Mouse (Mus musculus) splenic B cell, adult 2 months (primary cell): ENCODE measurements around the gene Krtap16-1.

ENCODE experiments used
- DNase-seq: peaks from one replicate; pipeline ENCODE4 v3.0.0-alpha.2; 2011; ENCODE audit warnings: low read depth, low spot score
- H3K27me3 ChIP-seq: 2 replicates; pipeline ENCODE4 v1.6.1; 2012; ENCODE audit warnings: mild to moderate bottlenecking, low read length, moderate library complexity, mixed read lengths; ENCODE audit not compliant: control insufficient read depth, poor library complexity, insufficient read depth, severe bottlenecking
- H3K36me3 ChIP-seq: 2 replicates; pipeline ENCODE4 v1.6.1; 2012; ENCODE audit warnings: mild to moderate bottlenecking, low read length, moderate library complexity, mixed read lengths; ENCODE audit not compliant: control insufficient read depth, poor library complexity, insufficient read depth, severe bottlenecking

The Krtap16-1 gene

DNA sequence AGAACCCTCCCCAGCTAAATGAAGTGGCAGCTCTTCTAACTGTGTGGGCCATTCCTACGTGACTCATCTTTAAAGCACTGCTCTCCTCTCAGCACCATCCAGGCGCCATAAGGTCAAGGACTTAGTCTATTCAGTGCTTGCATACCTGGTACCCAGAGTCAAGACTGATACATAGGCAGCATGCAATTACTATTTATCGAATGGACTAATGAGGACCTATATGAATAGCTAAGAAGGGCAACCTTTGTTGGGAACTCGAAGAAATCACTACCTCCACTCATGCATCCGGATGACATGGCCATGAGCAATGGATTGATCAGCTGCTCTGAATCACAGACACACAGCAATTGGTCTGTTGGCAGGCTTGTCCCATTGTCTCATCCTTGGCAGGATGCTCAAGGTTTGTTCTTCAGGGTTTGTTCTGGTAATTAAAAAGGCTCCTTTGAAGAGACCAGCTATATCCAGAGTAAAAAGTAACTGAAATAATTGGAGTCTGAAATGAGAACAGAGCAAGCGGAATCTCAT is 3.5 kb upstream of the Krtap16-1 start:
- DNase-seq: no peak
- Histone ChIP-seq H3K27me3 (no peaks in the 10 kb centered on the region), H3K36me3 (no peaks in the 10 kb centered on the region)

DNA sequence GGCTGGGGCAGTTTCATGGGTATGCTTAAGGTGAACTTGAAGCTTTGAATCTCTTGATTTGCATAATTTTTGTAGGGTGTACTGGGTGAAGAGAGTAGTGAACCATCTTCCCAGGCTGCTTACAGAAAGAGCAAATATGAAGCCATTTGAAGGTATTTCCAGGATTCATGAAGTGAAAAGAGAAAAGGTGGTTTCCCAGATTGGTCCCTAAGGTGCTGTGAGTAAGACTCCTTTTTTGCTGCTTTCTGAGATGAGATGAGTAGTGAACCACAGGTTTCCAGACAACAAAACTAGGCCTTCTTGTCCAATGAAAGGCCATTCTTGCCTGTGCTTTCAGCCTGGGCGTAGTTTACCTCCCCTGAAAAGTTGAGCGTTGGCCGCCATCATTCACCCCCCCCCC is 2.1 kb upstream of the Krtap16-1 start:
- H3K27me3 ChIP-seq: no peaks in the 10 kb centered on the region
- no peak for DNase-seq
- no peaks in the 10 kb centered on the region for H3K36me3 ChIP-seq

DNA sequence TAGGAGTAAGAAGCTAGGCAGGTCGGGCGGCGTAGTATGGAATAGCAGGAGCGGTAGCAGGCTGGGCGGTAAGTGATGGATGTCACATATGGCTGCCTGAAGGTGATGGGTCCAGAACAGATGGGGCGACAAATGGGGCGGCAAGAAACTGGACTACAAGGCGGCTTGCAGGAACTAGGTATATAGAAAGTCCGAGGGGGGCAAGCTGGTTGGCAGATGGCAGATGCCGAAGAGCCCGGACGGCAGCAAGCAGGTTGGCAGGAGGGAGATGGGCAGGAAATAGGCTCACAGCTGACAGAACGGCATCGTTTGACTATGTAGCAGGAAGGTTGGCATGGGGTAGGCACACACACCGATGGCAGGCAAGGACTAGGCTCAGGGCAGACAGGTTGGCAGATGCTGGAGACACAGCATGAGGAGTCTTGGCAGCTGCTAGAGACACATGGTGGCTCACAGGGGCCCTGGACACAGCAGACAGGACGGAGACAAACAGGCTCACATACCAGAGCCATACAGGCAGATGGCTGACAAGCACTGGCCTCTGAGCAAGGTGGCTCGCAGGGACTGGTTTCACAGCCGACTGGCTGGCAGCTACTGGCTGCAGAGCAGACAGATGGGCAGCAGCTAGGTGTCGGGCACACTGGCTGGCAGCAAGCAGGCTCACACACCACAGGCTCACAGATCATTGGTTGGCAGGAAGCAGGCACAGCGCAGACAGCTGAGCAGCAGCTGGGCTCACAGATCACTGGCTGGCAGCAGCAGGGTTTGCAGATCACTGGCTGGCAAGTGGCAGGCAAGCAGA is 905 bp downstream of the Krtap16-1 start:
- H3K27me3 ChIP-seq: no peaks in the 10 kb centered on the region
- no peak for DNase-seq

DNA sequence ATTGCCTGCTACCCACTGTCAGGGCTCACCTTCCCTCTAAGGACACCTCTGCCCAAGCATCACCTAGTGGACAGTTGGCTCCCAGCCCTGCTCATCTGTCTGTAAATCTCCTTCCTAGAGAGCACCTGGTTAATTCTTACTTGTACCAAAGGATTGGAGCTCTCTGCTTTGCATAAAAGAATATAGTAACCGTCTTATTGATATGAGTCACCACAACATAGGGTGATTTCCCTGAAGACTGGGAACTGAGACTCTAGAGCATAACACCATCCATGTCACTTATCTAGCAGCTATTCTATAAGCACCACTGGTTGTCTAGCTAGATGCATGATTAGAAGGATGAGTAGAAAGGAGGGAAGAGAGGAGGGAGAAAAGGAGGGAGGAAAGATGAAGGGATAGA is 3.0 kb downstream of the Krtap16-1 start:
- Histone ChIP-seq H3K27me3 (no peaks in the 10 kb centered on the region), H3K36me3 (no peaks in the 10 kb centered on the region)
- DNase-seq: no peak

More for the DNA sequence above, 905 bp downstream of the Krtap16-1 start:
- no peaks in the 10 kb centered on the region for H3K36me3 ChIP-seq

DNA sequence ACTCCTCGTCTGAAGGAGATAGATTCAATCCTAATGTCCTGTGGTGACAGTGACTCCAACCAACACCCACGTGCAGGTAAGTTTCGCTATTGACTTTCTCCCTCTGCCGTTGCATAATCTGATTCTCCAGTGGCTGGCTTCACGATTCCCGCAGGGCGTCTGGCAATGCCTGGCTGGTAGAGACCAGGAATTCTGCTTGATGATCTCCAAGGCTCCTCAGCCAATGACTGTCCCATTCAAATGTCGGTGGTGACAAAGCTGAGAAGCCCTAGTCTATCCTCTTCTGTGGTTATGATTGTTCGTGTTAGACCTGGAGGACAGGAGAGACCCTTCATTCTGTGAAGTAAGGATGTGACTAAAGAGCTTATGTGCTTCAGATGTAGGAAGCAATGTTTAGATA is 3.7 kb downstream of the Krtap16-1 start:
- Histone ChIP-seq H3K36me3 (no peaks in the 10 kb centered on the region), H3K27me3 (no peaks in the 10 kb centered on the region)
- DNase-seq: no peak

DNA sequence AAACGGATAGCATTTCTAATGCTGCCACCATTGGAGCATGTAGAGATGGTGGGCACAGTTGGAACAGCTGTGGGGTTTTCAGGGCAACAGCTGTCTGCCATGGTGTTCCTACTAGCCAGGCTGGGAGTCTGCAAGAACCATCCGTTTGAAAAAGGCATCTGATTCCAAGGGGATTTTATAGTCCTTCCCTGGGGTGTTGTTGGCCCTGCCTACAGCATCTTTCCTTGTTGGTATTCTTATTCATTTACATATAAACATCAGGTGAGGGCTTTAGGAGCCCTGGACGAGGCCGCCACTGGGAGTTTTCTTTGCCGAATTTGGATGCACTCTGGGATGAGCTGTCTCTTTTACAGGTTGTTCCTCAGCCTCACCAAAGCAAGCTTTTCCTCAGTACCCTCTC is 7.4 kb downstream of the Krtap16-1 start, which contains the start of gene Krtap29-1:
Gene Krtap29-1, minus strand, starts transcription at position 101 of the 400 bp plus-strand sequence.
- Histone ChIP-seq H3K36me3 (no peaks in the 10 kb centered on the region), H3K27me3 (no peaks in the 10 kb centered on the region)
- DNase-seq: no peak

DNA sequence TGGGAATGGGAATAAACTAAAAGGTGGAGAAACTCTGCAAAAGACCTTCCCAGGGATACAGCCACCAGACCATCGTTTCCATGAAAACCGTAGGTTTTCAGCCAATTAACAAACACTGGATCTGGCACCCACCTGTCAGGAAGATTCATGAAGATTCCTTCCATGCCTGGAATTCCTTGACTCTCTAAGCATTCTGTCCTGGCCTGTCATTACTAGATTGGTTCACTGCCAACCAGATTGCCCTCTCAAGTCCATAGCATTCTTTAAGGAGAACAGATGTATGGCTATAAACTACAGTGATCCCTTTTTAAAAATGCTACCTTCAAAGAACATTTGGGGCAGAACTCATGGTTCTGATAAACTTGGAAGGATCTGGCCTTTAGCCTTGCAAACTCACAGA is 20.4 kb downstream of the Krtap16-1 start:
- no peak for DNase-seq
- Histone ChIP-seq H3K36me3 (no peaks in the 10 kb centered on the region), H3K27me3 (no peaks in the 10 kb centered on the region)

DNA sequence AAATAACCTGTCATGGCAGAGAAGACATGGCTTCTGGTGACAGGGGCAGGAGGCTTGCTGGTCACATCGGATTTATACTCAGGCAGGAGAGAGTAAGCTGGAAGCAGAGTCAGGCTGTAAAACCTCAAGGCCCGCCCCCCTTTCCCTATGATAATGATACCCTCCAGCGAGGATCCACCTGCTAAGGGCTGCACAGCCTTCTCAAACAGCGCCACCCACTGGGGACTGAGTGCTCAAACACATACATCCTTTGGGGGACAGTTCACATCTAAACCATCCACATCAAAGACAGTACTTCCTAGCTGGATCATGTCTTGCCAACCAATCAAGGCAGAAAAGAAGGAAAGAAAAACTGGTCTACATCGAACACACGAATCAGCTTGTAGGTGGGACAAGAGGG is 22.2 kb downstream of the Krtap16-1 start:
- no peak for DNase-seq
- Histone ChIP-seq H3K27me3 (no peaks in the 10 kb centered on the region), H3K36me3 (no peaks in the 10 kb centered on the region)

DNA sequence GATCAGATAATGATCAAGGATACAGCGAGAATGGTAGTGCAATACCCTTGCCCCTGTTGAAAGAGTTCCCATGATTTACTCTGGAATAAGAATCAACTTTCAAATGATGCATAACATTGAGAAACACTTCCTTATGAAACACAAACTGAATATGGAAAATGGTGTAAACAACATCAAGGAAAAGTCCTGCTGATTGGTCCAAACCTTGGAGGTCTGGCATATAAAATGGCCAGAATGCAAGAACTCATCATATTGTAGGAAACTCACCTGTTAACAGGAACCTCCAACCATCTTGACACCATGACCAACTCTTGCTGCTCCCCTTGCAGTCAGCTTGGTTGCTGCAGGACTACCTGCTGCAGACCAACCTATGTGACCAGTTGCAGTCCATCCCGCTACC is 38.2 kb downstream of the Krtap16-1 start, which contains the start of gene Krtap9-5:
Gene Krtap9-5, plus strand, starts transcription at position 301 of the 400 bp plus-strand sequence.
- H3K36me3 ChIP-seq: no peaks in the 10 kb centered on the region
- DNase-seq: no peak
- H3K27me3 ChIP-seq: no peaks in the 10 kb centered on the region

DNA sequence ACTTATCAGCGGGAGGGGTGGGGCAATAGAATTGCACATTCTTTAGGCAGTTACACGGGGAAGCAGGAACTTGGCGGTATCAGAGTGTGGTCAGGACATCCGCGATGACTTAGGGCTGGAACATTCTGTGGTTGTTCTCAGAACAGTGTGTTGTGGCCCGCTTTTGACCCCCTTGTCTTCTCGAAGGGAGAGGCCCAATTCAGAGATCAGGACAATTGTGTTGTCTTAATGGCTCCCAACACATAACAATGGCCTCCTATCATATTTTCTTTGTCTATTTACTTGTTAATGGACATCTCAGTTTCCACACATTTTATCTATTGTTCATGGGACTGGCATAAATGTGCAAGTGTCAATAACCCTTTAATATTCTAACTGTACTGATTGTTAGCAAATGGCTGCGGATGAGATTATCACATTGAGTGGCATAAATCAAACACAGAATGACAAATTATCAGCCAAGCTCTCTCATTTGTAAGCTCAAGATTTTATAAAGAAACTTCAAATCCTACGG is 48.6 kb downstream of the Krtap16-1 start:
- no peaks in the 10 kb centered on the region for H3K36me3 ChIP-seq
- no peaks in the 10 kb centered on the region for H3K27me3 ChIP-seq
- no peak for DNase-seq

DNA sequence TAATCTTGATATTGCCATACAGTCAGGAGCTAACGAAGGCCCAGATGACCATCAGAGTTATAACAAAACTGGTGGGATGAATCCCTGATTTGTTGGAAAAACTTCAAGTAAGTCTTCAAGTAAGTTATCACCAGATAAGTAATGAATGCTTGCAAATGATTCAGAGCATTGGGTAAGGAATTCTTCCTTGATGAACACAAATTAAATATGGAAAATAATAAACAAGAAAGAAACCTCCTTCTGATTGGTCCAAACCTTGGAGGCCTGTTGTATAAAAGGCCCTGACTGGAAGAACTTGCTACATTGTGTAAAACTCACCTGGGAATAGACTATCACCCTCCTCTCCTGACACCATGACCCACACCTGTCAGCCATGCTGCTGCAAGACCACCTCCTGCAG is 50.4 kb downstream of the Krtap16-1 start, which contains the start of gene Krtap31-2:
Gene Krtap31-2, plus strand, starts transcription at position 301 of the 400 bp plus-strand sequence.
- H3K27me3 ChIP-seq: no peaks in the 10 kb centered on the region
- no peak for DNase-seq

More for the DNA sequence above, 50.4 kb downstream of the Krtap16-1 start, which contains the start of gene Krtap31-2:
- H3K36me3 ChIP-seq: no peaks in the 10 kb centered on the region
